Mouse (Mus musculus) liver, embryonic 14.5 days (tissue): ENCODE results near the gene Tle6.

ENCODE experiments used
- CTCF ChIP-seq: IDR thresholded peaks from 2 replicates; pipeline ENCODE4 v1.5.1; 2016; ENCODE audit warnings: antibody characterized with exemption, low read depth, control low read depth
- EP300 ChIP-seq: IDR thresholded peaks from 2 replicates; pipeline ENCODE4 v1.6.1; 2016; ENCODE audit warnings: antibody characterized with exemption, low read depth

DNA sequence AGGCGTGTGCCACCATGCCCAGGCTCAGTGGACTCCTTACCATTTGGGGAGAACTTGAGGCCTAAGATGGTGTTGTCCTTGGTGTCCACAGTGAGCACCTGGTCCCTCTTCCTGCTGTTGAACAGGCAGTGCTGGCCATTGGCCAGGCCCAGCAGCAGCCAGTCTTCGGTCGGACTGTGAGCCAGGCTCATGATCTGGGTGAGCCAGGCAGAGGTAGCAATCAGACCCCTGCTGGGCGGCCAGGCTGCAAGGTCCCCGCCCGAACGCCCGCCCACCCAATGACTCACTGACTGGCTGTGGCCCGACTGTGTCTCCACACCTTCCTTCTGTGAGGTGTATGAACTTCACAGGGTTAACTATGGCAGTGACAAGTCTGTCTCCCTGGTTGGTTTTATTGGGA lies 9.0 kb downstream of the Tle6 start:
- TF ChIP-seq EP300 (no peak), CTCF (no peak)
